Mouse (Mus musculus): ENCODE results near the gene Myd88. TPM values are rescaled to one million over a fixed set of nuclear protein-coding genes. Genes with fewer than 3 reads are reported as not detected.

Myd88 gene
- 10 to 100 TPM; 13.9 to 25.7 TPM for polyA plus RNA-seq (2012; fragmentation: generic; extraction: Trizol)

DNA sequence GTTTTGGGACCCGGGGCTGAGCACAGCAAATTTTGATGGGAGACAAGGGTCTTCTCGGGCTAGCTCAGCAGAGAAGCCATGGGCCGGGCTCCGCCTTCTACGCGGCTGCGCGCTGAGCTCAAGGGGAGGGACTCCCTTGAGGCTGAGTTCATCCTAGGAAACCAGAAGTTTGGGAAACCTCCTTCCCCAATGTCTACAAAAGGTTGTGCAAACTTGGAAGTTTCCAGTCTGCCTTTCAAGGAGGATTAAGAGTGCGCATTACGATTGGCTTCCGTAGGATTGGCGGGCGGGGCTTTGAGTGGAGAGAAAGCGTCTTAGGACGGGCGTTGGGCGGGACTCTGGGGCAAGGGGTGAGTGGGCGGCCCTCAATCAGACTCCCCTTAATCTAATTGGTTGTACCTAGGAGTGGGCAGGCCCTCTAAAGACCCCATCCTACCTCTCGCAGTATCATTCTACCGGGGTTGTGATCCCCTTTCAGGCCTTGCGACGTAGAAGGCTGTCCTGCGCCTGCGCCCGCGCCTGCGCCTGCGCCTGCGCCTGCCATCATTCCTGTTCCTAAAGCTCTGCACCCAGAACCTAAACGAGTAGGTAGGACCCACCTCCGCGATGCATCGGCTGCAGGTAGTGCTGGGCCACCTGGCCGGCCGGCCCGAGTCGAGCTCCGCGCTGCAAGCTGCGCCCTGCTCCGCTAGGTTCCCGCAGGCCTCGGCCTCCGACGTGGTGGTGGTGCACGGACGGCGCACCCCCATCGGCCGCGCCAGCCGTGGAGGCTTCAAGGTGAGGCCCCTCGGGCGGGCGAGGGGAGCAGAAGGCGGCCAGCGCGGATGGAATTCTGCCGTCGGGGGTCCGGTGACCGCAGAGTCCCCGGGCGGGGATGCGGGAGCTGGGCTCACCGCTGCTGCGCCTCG, at the start of gene Myd88:
Gene Myd88, minus strand, starts transcription at position 503 of the 908 bp plus-strand sequence.

DNA sequence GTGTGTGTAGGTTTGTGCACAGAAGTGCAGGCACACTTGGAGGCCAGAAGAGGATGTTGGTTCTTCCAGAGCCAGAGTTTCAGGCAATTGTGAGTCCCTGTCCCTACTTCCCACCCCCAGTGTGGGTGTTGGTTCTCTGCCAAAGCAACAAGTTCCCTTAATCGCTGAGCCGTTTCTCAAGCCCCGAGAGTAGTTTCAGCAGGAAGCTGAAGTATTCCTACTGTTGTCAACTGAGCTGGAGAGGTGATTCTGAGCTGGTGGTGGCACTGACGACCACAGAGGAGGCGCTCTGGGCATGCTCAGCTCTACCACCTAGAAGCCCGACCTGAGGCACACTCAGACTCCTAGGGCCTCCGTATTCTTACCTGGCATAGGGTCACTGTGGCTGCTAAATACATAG, 24.1 kb upstream of the Myd88 start, which contains the start of gene Slc22a14:
Gene Slc22a14, minus strand, starts transcription at position 270 of the 400 bp plus-strand sequence.

DNA sequence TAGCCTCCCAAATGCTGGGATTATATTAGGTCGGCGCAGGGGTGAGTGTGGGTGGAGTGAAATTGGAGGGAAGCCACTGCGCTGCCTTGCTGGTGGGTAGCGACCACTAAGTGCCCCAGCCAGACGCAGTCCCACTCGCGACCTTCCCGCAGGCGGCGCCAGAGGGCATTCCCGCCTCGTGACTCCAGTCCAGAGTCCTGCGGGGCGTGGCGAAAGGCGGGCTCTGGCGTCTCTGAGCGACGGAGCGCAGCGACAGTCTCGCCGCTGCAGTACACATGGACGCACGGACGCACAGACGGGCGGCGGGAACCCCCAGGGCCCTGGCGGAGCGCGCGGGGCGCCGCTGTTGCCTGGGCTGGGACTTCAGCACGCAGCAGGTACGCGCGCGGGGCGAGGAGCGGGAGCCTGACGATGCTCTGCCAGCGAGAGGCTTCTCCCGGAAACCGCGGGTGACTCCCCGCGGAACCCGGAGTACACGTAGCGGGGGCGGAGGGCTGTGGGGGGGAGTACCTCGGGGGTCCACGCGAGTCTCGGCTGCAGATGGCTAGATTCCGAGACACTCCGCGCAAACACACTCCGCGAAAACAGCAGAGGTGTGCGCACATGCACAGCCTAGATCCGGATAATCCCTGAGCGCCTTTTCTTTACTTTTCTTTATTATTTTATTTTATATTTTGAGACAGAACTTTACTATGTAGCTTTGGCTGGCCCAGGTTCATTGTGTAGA, 16.3 kb upstream of the Myd88 start, which contains the start of gene Xylb:
Gene Xylb, plus strand, starts transcription at position 51 of the 727 bp plus-strand sequence.

DNA sequence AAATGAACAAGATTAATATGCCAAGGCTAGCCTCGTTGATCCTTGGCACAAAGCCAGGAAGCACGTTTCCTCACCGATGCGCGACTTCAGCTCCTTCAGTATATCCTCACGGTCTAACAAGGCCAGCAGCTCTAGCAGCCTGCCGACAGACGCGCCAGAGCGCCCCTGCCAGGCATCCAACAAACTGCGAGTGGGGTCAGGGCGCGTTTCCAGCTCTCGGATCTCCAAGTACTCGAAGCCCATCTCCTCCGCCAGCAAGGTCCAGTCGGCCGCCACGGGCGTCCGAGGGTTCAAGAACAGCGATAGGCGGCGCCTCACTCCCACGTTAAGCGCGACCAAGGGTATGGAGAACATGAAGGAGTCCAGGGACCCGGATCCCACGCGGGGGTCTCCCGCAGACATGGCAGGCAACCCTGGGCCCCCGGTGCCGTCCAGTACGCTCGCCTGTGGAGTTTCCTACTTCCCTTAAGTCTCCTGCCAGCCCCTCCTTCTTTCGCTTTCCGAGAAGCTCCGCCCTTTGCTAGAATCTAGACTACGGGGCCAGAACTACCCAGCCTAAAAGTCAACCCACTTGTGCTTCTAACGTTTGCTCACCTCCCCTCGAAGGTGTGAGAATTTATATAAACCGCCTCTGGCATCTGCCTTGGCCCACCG, 1.5 kb downstream of the Myd88 start, which contains the start of gene Acaa1a:
Gene Acaa1a, plus strand, starts transcription at position 119 of the 654 bp plus-strand sequence.

DNA sequence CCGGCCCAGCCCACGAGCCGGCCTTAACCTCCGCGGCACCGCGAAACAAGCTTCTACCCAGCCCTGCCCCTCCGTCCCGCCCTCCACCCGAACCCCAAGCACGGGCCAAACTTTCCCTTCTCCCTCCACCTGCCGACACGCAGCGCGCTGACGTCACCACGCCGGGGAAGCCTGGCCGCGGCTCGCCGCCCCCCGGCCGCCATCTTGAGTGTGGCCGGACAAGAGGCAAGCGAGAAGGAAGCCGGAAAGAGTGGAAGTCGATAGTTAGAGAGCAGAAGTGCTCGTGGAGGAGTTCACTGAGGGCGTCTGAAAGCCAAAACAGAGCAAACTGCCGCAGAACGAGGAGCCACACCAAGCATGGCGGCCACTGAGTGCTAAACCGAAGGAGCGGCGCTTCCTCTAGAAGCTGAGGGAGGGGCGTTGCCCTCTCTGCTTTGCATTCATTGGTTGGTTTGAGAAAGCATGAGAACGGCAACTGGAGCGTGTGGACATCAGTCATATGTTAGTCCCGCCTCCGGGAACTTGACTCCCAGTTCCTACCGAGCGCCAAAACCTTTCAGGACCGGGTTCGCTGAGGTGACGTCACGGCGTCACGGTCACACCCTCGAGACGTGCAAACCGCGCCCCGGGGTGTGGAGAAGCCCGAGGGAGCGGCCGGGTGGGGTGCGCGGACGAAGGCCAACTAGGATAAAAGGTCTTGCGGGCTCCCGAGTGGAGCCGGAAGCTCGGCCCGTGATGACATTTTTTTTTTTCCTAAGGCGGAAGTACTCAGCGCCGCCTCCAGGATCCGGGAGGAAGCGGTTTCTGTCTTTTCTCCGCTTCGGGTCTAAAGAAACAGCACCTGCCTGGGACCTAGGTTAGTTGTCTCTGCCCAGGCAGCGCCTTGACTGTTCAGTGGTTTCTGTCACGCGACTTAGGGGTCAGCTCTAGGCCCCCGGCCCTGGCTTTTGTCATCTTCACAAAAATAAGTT, 18.6 kb downstream of the Myd88 start, which contains the start of gene Oxsr1:
Gene Oxsr1, minus strand, starts transcription at position 139 of the 971 bp plus-strand sequence.

Other genes starting within 250 kb of the Myd88 start
- gene Plcd1, start 247.9 kb downstream of the Myd88 start, polyA plus RNA-seq (2012; fragmentation: generic; extraction: Trizol): 10 to 100 TPM; 13.0 to 41.1 TPM
- gene Dlec1, start 238.9 kb downstream of the Myd88 start, polyA plus RNA-seq (2012; fragmentation: generic; extraction: Trizol): under 1 TPM; 0.05 to 0.66 TPM
- 1 to 10 TPM; 1.5 to 1.6 TPM for gene Acaa1b, start 184.3 kb downstream of the Myd88 start, polyA plus RNA-seq (2012; fragmentation: generic; extraction: Trizol)
- not detected for gene Gm47289, start 182.2 kb downstream of the Myd88 start, polyA plus RNA-seq (2012; fragmentation: generic; extraction: Trizol)
- not detected for gene Slc22a13, start 132.3 kb downstream of the Myd88 start, polyA plus RNA-seq (2012; fragmentation: generic; extraction: Trizol)
- 1 to 10 TPM; 1.5 to 7.9 TPM for gene Oxsr1, start 19.0 kb downstream of the Myd88 start, polyA plus RNA-seq (2012; fragmentation: generic; extraction: Trizol)
- 10 to 100 TPM; 30.6 to 66.9 TPM for gene Acaa1a, start 1.7 kb downstream of the Myd88 start, polyA plus RNA-seq (2012; fragmentation: generic; extraction: Trizol)
- gene Xylb, start 16.0 kb upstream of the Myd88 start, polyA plus RNA-seq (2012; fragmentation: generic; extraction: Trizol): 1 to 10 TPM; 1.3 to 1.4 TPM
- gene Slc22a14, start 24.1 kb upstream of the Myd88 start, polyA plus RNA-seq (2012; fragmentation: generic; extraction: Trizol): not detected
- 1 to 10 TPM; 1.9 to 2.7 TPM for gene Acvr2b, start 60.7 kb upstream of the Myd88 start, polyA plus RNA-seq (2012; fragmentation: generic; extraction: Trizol)
- gene Exog, start 103.5 kb upstream of the Myd88 start, polyA plus RNA-seq (2012; fragmentation: generic; extraction: Trizol): 1 to 10 TPM; 2.7 to 5.0 TPM
- not detected for gene Scn5a, start 237.6 kb upstream of the Myd88 start, polyA plus RNA-seq (2012; fragmentation: generic; extraction: Trizol)

All from C3H10T1/2 (cell line).